9 mouse cellular contexts compared by ENCODE assay signal in genomic region chr2:157259720-157260119, GRCm38 (mm10). TPM values are rescaled to one million over a fixed set of nuclear protein-coding genes. Genes with fewer than 3 reads are reported as not detected.
DNase-seq lines count a peak whose midpoint lies in the region; ATAC-seq and TF ChIP-seq lines count a peak whose summit lies in the region.
"Had no signal": no experiment of that assay in that cellular context is flagged by ENCODE, and none has a peak within 500 bp of the region (broad histone marks: within the 10 kb centered on the region; RNA-seq: fewer than 3 reads in every experiment).

No protein-coding gene starts in this region.

- H3K36me3 ChIP-seq in forebrain, embryonic 11.5 days (ENCODE audit: control insufficient read depth, insufficient read depth, low read length), result no peaks in the 10 kb centered on the region
- H3K36me3 ChIP-seq in forebrain, embryonic 12.5 days (replicated peaks), result no peaks in the 10 kb centered on the region
- no peaks in the 10 kb centered on the region for H3K36me3 ChIP-seq in E14TG2a.4 (ENCODE audit: insufficient read depth, low read length)

- DNase-seq in forebrain, embryonic 11.5 days (ENCODE audit: low spot score), result peak; percentile 74
- DNase-seq in c-Kit-positive CD71-positive TER-119-negative erythroid progenitor cells, embryonic 14.5 days (ENCODE audit: low read depth), result peak; percentile 74
- DNase-seq in gastrocnemius, adult 8-10 months (ENCODE audit: low spot score in 2 of 2), result peak; percentile 10 to 11
- peak; percentile 54 to 57 for DNase-seq in layer of hippocampus, postnatal 36 days
- peak; percentile 41 for DNase-seq in spleen, postnatal 36 days (ENCODE audit: low spot score in 2 of 2)

- no peaks in the 10 kb centered on the region for H3K4me1 ChIP-seq in forebrain, embryonic 11.5 days (replicated peaks; ENCODE audit: control insufficient read depth, insufficient read depth, low read length)
- H3K4me1 ChIP-seq in forebrain, embryonic 12.5 days, result no peaks in the 10 kb centered on the region
- peaks cover 8% of the 10 kb centered on the region; the same call in 1 of the 2 replicates for H3K4me1 ChIP-seq in E14TG2a.4 (replicated peaks; ENCODE audit: low read depth, low read length)

- no peaks in the 10 kb centered on the region for H3K9me3 ChIP-seq in forebrain, embryonic 11.5 days (ENCODE audit: control insufficient read depth, low read length)
- no peaks in the 10 kb centered on the region for H3K9me3 ChIP-seq in forebrain, embryonic 12.5 days
- H3K9me3 ChIP-seq in E14TG2a.4 (ENCODE audit: low read length), result no peaks in the 10 kb centered on the region

- H3K4me3 ChIP-seq in forebrain, embryonic 11.5 days (ENCODE audit: low read depth, low read length), result no peak overlapping the region
- H3K4me3 ChIP-seq in forebrain, embryonic 12.5 days (replicated peaks), result no peak overlapping the region
- H3K4me3 ChIP-seq in E14TG2a.4 (replicated peaks; ENCODE audit: low read length), result no peak overlapping the region

- no peak overlapping the region for H3K27ac ChIP-seq in forebrain, embryonic 11.5 days (ENCODE audit: low read depth, low read length)
- H3K27ac ChIP-seq in forebrain, embryonic 12.5 days, result no peak overlapping the region
- H3K27ac ChIP-seq: macrophage had no signal

- 5% methylated on average over 5 of the region's 5 CpGs for WGBS in forebrain, embryonic 11.5 days
- WGBS in forebrain, embryonic 12.5 days, result 5% methylated on average over 5 of the region's 5 CpGs

- H3K4me2 ChIP-seq in forebrain, embryonic 11.5 days (ENCODE audit: low read depth, low read length, severe bottlenecking), result no peak overlapping the region
- no peak overlapping the region for H3K4me2 ChIP-seq in forebrain, embryonic 12.5 days

- no peaks in the 10 kb centered on the region for H3K27me3 ChIP-seq in forebrain, embryonic 11.5 days (ENCODE audit: control insufficient read depth, insufficient read depth, low read length)
- H3K27me3 ChIP-seq in forebrain, embryonic 12.5 days, result no peaks in the 10 kb centered on the region
- H3K27me3 ChIP-seq in E14TG2a.4 (ENCODE audit: insufficient read depth, low read length), result peaks cover 20% of the 10 kb centered on the region

- peak; percentile 94 for TF ChIP-seq CTCF in E14TG2a.4 (conservative IDR thresholded peaks at IDR 0.05; ENCODE audit: low read length)

- no peak for ATAC-seq in forebrain, embryonic 11.5 days (replicated peaks; ENCODE audit: low FRiP score)
- ATAC-seq in forebrain, embryonic 12.5 days (ENCODE audit: low FRiP score), result no peak
- peak; percentile 91 for ATAC-seq in megakaryocyte, adult 5-6 weeks (ENCODE audit: poor library complexity, severe bottlenecking)

- H3K9ac ChIP-seq in forebrain, embryonic 11.5 days (ENCODE audit: low read length), result no peak overlapping the region
- no peak overlapping the region for H3K9ac ChIP-seq in forebrain, embryonic 12.5 days

RNA-seq across cellular contexts. Expression of gene Rpn2, which starts 19.1 kb away (rescaled TPM):
- polyA plus RNA-seq in forebrain, embryonic 11.5 days (2014; fragmentation: Nextera tagmentation; extraction: Ambion mirVana), result 272 and 277 TPM in 2 replicates
- polyA plus RNA-seq in forebrain, embryonic 12.5 days (2016; fragmentation: Nextera tagmentation; extraction: Ambion mirVana), result 217 and 221 TPM in 2 replicates
- total RNA-seq in gastrocnemius, adult 8-10 months (2022), result 100 to 1,000 TPM in 1 of 4 experiments, 10 to 100 TPM in 3; 78.6 to 101 (median 85.8) TPM
- 100 to 1,000 TPM; 131 to 136 TPM for total RNA-seq in layer of hippocampus, postnatal 36 days (2021)
- total RNA-seq in megakaryocyte, adult 5-6 weeks (2015), result 196 and 210 TPM in 2 replicates
- 198 and 213 TPM in 2 replicates for total RNA-seq in megakaryocyte, adult 5-6 weeks (2017)

RNA-seq across cellular contexts. Expression of gene Mroh8, which starts 19.6 kb away (rescaled TPM):
- 0.48 and 1.1 TPM in 2 replicates for polyA plus RNA-seq in forebrain, embryonic 11.5 days (2014; fragmentation: Nextera tagmentation; extraction: Ambion mirVana)
- polyA plus RNA-seq in forebrain, embryonic 12.5 days (2016; fragmentation: Nextera tagmentation; extraction: Ambion mirVana), result 0.67 and 0.88 TPM in 2 replicates
- 1 to 10 TPM in 2 of 4 experiments, under 1 TPM in 2; 0.56 to 2.3 (median 0.97) TPM for total RNA-seq in gastrocnemius, adult 8-10 months (2022)
- total RNA-seq in layer of hippocampus, postnatal 36 days (2021), result 1 to 10 TPM in 1 of 2 experiments, under 1 TPM in 1; 0.75 to 1.0 TPM
- total RNA-seq in megakaryocyte, adult 5-6 weeks (2015), result 0.18 and 0.75 TPM in 2 replicates
- 0.11 and 0.33 TPM in 2 replicates for total RNA-seq in megakaryocyte, adult 5-6 weeks (2017)
- polyA plus RNA-seq: macrophage had no signal

RNA-seq across cellular contexts. Expression of gene Rbl1, which starts 55.4 kb away (rescaled TPM):
- polyA plus RNA-seq in forebrain, embryonic 11.5 days (2014; fragmentation: Nextera tagmentation; extraction: Ambion mirVana), result 41.3 and 43.2 TPM in 2 replicates
- polyA plus RNA-seq in forebrain, embryonic 12.5 days (2016; fragmentation: Nextera tagmentation; extraction: Ambion mirVana), result 35.6 and 36.2 TPM in 2 replicates
- total RNA-seq in gastrocnemius, adult 8-10 months (2022), result 1 to 10 TPM; 2.1 to 3.3 (median 2.6) TPM
- total RNA-seq in layer of hippocampus, postnatal 36 days (2021), result 1 to 10 TPM; 1.7 to 1.8 TPM
- total RNA-seq in megakaryocyte, adult 5-6 weeks (2015), result 94.0 and 94.1 TPM in 2 replicates
- 88.4 and 90.3 TPM in 2 replicates for total RNA-seq in megakaryocyte, adult 5-6 weeks (2017)

Comparison
In these comparisons a context has a peak if more than half of its experiments do, and no peak if none do; other contexts are left out.
1. DNase-seq: peak in every context shown above with its lines; median percentile 74 in forebrain, embryonic 11.5 days; 74 in c-Kit-positive CD71-positive TER-119-negative erythroid progenitor cells, embryonic 14.5 days; 56 in layer of hippocampus, postnatal 36 days; 41 in spleen, postnatal 36 days; 10 in gastrocnemius, adult 8-10 months.
2. RNA of gene Rbl1, which starts 55.4 kb away (total RNA-seq): 88.4 to 94.1 TPM in megakaryocyte, adult 5-6 weeks; 2.1 to 3.3 TPM in gastrocnemius, adult 8-10 months and 1.7 to 1.8 TPM in layer of hippocampus, postnatal 36 days; every median in the first group is over 10 times any median in the second.